Mouse (Mus musculus) midbrain, embryonic 16.5 days (tissue): ENCODE results near the gene Mroh2a. TPM values are rescaled to one million over a fixed set of nuclear protein-coding genes. Genes with fewer than 3 reads are reported as not detected.
A peak's percentile ranks its signal among the peaks of the same experiment; 100 is the strongest.

Experiments
- ATAC-seq: fragments of 200-750 bp; cut with Nextera tagmentation; 2 replicates; pipeline ENCODE4 v1.8.0; 2017; ENCODE audit warnings: moderate TSS enrichment
- H3K27ac ChIP-seq: fragments of 300-500 bp; sonication (generic); 2 replicates; pipeline ENCODE4 v1.5.1; 2014; ENCODE audit warnings: mild to moderate bottlenecking, low read length, mixed read lengths
- H3K27me3 ChIP-seq: fragments of 300-500 bp; sonication (generic); 2 replicates; pipeline ENCODE4 v1.6.1; 2014; ENCODE audit warnings: low read depth, low read length, mixed read lengths; ENCODE audit not compliant: control insufficient read depth, insufficient read depth
- H3K36me3 ChIP-seq: fragments of 300-500 bp; sonication (generic); 2 replicates; pipeline ENCODE4 v1.6.1; 2014; ENCODE audit warnings: mild to moderate bottlenecking, low read length, moderate library complexity, mixed read lengths; ENCODE audit not compliant: control insufficient read depth, insufficient read depth
- H3K4me1 ChIP-seq: fragments of 300-500 bp; sonication (generic); 2 replicates; pipeline ENCODE4 v1.6.1; 2014; ENCODE audit warnings: mild to moderate bottlenecking, low read length, mixed read lengths; ENCODE audit not compliant: control insufficient read depth, insufficient read depth
- H3K4me2 ChIP-seq: fragments of 300-500 bp; sonication (generic); 2 replicates; pipeline ENCODE4 v1.6.1; 2014; ENCODE audit warnings: mild to moderate bottlenecking, low read length, mixed read lengths
- H3K4me3 ChIP-seq: fragments of 300-500 bp; sonication (generic); 2 replicates; pipeline ENCODE4 v1.5.1; 2014; ENCODE audit warnings: low read depth, mild to moderate bottlenecking, low read length, moderate library complexity, mixed read lengths
- H3K9ac ChIP-seq: fragments of 300-500 bp; sonication (generic); 2 replicates; pipeline ENCODE4 v1.6.1; 2014; ENCODE audit warnings: low read depth, low read length, mixed read lengths
- H3K9me3 ChIP-seq: fragments of 300-500 bp; sonication (generic); replicated peaks from 2 replicates; pipeline ENCODE4 v1.6.1; 2014; ENCODE audit warnings: mild to moderate bottlenecking, low read length, mixed read lengths; ENCODE audit not compliant: control insufficient read depth, poor library complexity, severe bottlenecking
- WGBS: fragments of 180-500 bp; shearing (Covaris S2); extraction: QIAGEN DNeasy Blood & Tissue Kit; methylation state at CpG from one replicate; pipeline ENCODE4 v1.1.7; 2014; 5-methylcytosine and 5-hydroxymethylcytosine counted together
- polyA plus RNA-seq: library from polyadenylated mRNA; unstranded; fragments of >200 nt; fragmentation: Nextera tagmentation; extraction: Ambion mirVana; gene quantifications from 2 replicates; pipeline ENCODE4 v1.2.1, GENCODE M21; 2015

Mroh2a gene
- polyA plus RNA-seq, 1 experiment from 2014 or later, result 0.92 TPM

GRCm38 (mm10) chr1:88264869-88265240 is 38.1 kb downstream of the Mroh2a start:
- no peak for ATAC-seq
- no peak overlapping the region for H3K27ac ChIP-seq
- 82% methylated on average over 4 of the region's 4 CpGs for WGBS
- H3K4me3 ChIP-seq, result no peak overlapping the region
- H3K4me2 ChIP-seq, result no peak overlapping the region
- no peaks in the 10 kb centered on the region for H3K4me1 ChIP-seq
- peaks cover 93% of the 10 kb centered on the region for H3K36me3 ChIP-seq
- H3K9me3 ChIP-seq, result no peaks in the 10 kb centered on the region
- no peaks in the 10 kb centered on the region for H3K27me3 ChIP-seq
- H3K9ac ChIP-seq, result no peak overlapping the region

- H3K36me3 ChIP-seq, result peaks cover 88% of the 10 kb centered on the region
- ATAC-seq, result no peak
- H3K4me2 ChIP-seq, result no peak overlapping the region
- H3K9ac ChIP-seq, result no peak overlapping the region
- no peak overlapping the region for H3K27ac ChIP-seq
- H3K27me3 ChIP-seq, result no peaks in the 10 kb centered on the region
- no peaks in the 10 kb centered on the region for H3K4me1 ChIP-seq
- no peaks in the 10 kb centered on the region for H3K9me3 ChIP-seq
- 91% methylated on average over 13 of the region's 13 CpGs for WGBS
- no peak overlapping the region for H3K4me3 ChIP-seq
Observed at GRCm38 (mm10) chr1:88266123-88266522, 39.3 kb downstream of the Mroh2a start.

GRCm38 (mm10) chr1:88267489-88267888 is 40.7 kb downstream of the Mroh2a start:
- 95% methylated on average over 6 of the region's 6 CpGs for WGBS
- peak; percentile 1; the same call in 1 of the 2 replicates for ATAC-seq

GRCm38 (mm10) chr1:88268070-88268469 is 41.3 kb downstream of the Mroh2a start:
- no peak for ATAC-seq
- H3K9me3 ChIP-seq, result no peaks in the 10 kb centered on the region
- no peaks in the 10 kb centered on the region for H3K27me3 ChIP-seq
- H3K36me3 ChIP-seq, result peaks cover 76% of the 10 kb centered on the region
- H3K27ac ChIP-seq, result no peak overlapping the region
- no peak overlapping the region for H3K9ac ChIP-seq
- 86% methylated on average over 6 of the region's 6 CpGs for WGBS
- H3K4me3 ChIP-seq, result no peak overlapping the region
- no peak overlapping the region for H3K4me2 ChIP-seq
- no peaks in the 10 kb centered on the region for H3K4me1 ChIP-seq

More at GRCm38 (mm10) chr1:88267489-88267888, 40.7 kb downstream of the Mroh2a start:
- H3K4me2 ChIP-seq, result no peak overlapping the region
- H3K4me3 ChIP-seq, result no peak overlapping the region
- no peak overlapping the region for H3K9ac ChIP-seq
- H3K27ac ChIP-seq, result no peak overlapping the region
- no peaks in the 10 kb centered on the region for H3K4me1 ChIP-seq
- peaks cover 78% of the 10 kb centered on the region for H3K36me3 ChIP-seq
- H3K9me3 ChIP-seq, result no peaks in the 10 kb centered on the region
- H3K27me3 ChIP-seq, result no peaks in the 10 kb centered on the region

- Histone ChIP-seq H3K9me3 (no peaks in the 10 kb centered on the region), H3K36me3 (peaks cover 67% of the 10 kb centered on the region), H3K4me2 (no peak overlapping the region), H3K4me1 (no peaks in the 10 kb centered on the region), H3K27me3 (no peaks in the 10 kb centered on the region), H3K9ac (no peak overlapping the region), H3K4me3 (no peak overlapping the region), H3K27ac (no peak overlapping the region)
- no peak for ATAC-seq
- 91% methylated on average over 12 of the region's 12 CpGs for WGBS
Observed at GRCm38 (mm10) chr1:88269539-88270309, 42.9 kb downstream of the Mroh2a start.

- Histone ChIP-seq H3K9ac (no peak overlapping the region), H3K4me1 (peaks cover 17% of the 10 kb centered on the region), H3K9me3 (no peaks in the 10 kb centered on the region), H3K27me3 (no peaks in the 10 kb centered on the region), H3K4me3 (no peak overlapping the region), H3K36me3 (peaks cover 36% of the 10 kb centered on the region), H3K27ac (no peak overlapping the region), H3K4me2 (no peak overlapping the region)
- 68% methylated on average over 4 of the region's 4 CpGs for WGBS
- no peak for ATAC-seq
Observed at GRCm38 (mm10) chr1:88272851-88273250, 46.1 kb downstream of the Mroh2a start.

- H3K4me1 ChIP-seq, result peaks cover 21% of the 10 kb centered on the region
- no peak for ATAC-seq
- WGBS, result 96% methylated on average over 3 of the region's 3 CpGs
Observed at GRCm38 (mm10) chr1:88273326-88273725, 46.5 kb downstream of the Mroh2a start.

GRCm38 (mm10) chr1:88273832-88274231 is 47.0 kb downstream of the Mroh2a start:
- peaks cover 26% of the 10 kb centered on the region for H3K36me3 ChIP-seq

More at GRCm38 (mm10) chr1:88273326-88273725, 46.5 kb downstream of the Mroh2a start:
- Histone ChIP-seq H3K36me3 (peaks cover 31% of the 10 kb centered on the region), H3K9ac (peak overlapping the region; percentile 1; the same call in 1 of the 2 replicates), H3K9me3 (no peaks in the 10 kb centered on the region), H3K4me3 (no peak overlapping the region), H3K27ac (no peak overlapping the region), H3K27me3 (no peaks in the 10 kb centered on the region), H3K4me2 (no peak overlapping the region)

GRCm38 (mm10) chr1:88274371-88275077 is 47.7 kb downstream of the Mroh2a start:
- Histone ChIP-seq H3K36me3 (peaks cover 19% of the 10 kb centered on the region), H3K27me3 (no peaks in the 10 kb centered on the region), H3K9ac (no peak overlapping the region), H3K9me3 (no peaks in the 10 kb centered on the region), H3K4me1 (peaks cover 21% of the 10 kb centered on the region), H3K27ac (no peak overlapping the region), H3K4me2 (no peak overlapping the region), H3K4me3 (no peak overlapping the region)
- ATAC-seq, result no peak
- 76% methylated on average over 11 of the region's 11 CpGs for WGBS

More at GRCm38 (mm10) chr1:88273832-88274231, 47.0 kb downstream of the Mroh2a start:
- Histone ChIP-seq H3K9me3 (no peaks in the 10 kb centered on the region), H3K27ac (no peak overlapping the region), H3K27me3 (no peaks in the 10 kb centered on the region), H3K4me2 (no peak overlapping the region), H3K4me3 (no peak overlapping the region), H3K9ac (peak overlapping the region; percentile 1; the same call in 1 of the 2 replicates), H3K4me1 (peaks cover 21% of the 10 kb centered on the region)
- 87% methylated on average over 4 of the region's 4 CpGs for WGBS
- no peak for ATAC-seq
